In genomic region chr1:176814591-176815062, GRCm38 (mm10) we compare ENCODE assay signal across 8 mouse cellular contexts. TPM values are rescaled to one million over a fixed set of nuclear protein-coding genes. Genes with fewer than 3 reads are reported as not detected.
A peak's percentile ranks its signal among the peaks of the same experiment; 100 is the strongest.
DNase-seq lines count a peak whose midpoint lies in the region; ATAC-seq and TF ChIP-seq lines count a peak whose summit lies in the region.

TSS of gene Sdccag8 (plus strand) at chr1:176814660.

- TF ChIP-seq CTCF in CH12.LX (conservative IDR thresholded peaks at IDR 0.05 in 1 of 2, IDR thresholded peaks at IDR 0.05 in 1 of 2; ENCODE audit: low read depth in 2 of 2, low read length in 2 of 2), result no peak
- no peak for TF ChIP-seq CTCF in heart, postnatal 0 days (IDR thresholded peaks at IDR 0.05; ENCODE audit: low read depth)
- TF ChIP-seq CTCF in testis, adult 2 months (IDR thresholded peaks at IDR 0.05; ENCODE audit: control insufficient read depth, insufficient read depth, insufficient replicate concordance, low read depth, low read length), result 0 out of 2 replicates have a peak, but pooled peaks have one; percentile 7

- ATAC-seq in forebrain, embryonic 11.5 days (replicated peaks; ENCODE audit: low FRiP score), result peak; percentile 94
- ATAC-seq in heart, postnatal 0 days (ENCODE audit: insufficient read depth, low read depth), result peak; percentile 93
- ATAC-seq in liver, embryonic 16.5 days (ENCODE audit: low read depth), result peak; percentile 91
- ATAC-seq in neural tube, embryonic 13.5 days (ENCODE audit: low read depth), result peak; percentile 96

- under 1% methylated on average over 25 of the region's 25 CpGs for WGBS in forebrain, embryonic 11.5 days
- 0% methylated on average over 25 of the region's 25 CpGs for WGBS in heart, postnatal 0 days
- WGBS in liver, embryonic 16.5 days (ENCODE audit: insufficient replicate concordance), result under 1% methylated on average over 25 of the region's 25 CpGs
- WGBS in neural tube, embryonic 13.5 days, result under 1% methylated on average over 25 of the region's 25 CpGs

- peaks cover 29% of the 10 kb centered on the region for H3K79me2 ChIP-seq in CH12.LX (replicated peaks; ENCODE audit: control insufficient read depth, extremely low read depth, insufficient read depth, poor library complexity, severe bottlenecking)

- no peak for TF ChIP-seq EP300 in CH12.LX (IDR thresholded peaks at IDR 0.05; ENCODE audit: low read length)
- TF ChIP-seq EP300 in heart, postnatal 0 days (IDR thresholded peaks at IDR 0.05; ENCODE audit: low read depth), result no peak

- TF ChIP-seq POLR2A in CH12.LX (IDR thresholded peaks at IDR 0.05; ENCODE audit: low read depth, low read length), result peak; percentile 66
- peak; percentile 83 for TF ChIP-seq POLR2A in testis, adult 2 months (IDR thresholded peaks at IDR 0.05; ENCODE audit: control insufficient read depth, low read depth, low read length)

- no peaks in the 10 kb centered on the region for H3K9me3 ChIP-seq in CH12.LX (replicated peaks; ENCODE audit: low read length)
- no peaks in the 10 kb centered on the region for H3K9me3 ChIP-seq in forebrain, embryonic 11.5 days (ENCODE audit: control insufficient read depth, low read length)
- no peaks in the 10 kb centered on the region for H3K9me3 ChIP-seq in heart, postnatal 0 days (replicated peaks; ENCODE audit: control insufficient read depth, low read length)
- H3K9me3 ChIP-seq in liver, embryonic 16.5 days (replicated peaks; ENCODE audit: control insufficient read depth, low read length), result no peaks in the 10 kb centered on the region
- H3K9me3 ChIP-seq in neural tube, embryonic 13.5 days, result no peaks in the 10 kb centered on the region

- H3K4me1 ChIP-seq in CH12.LX (ENCODE audit: control insufficient read depth in 1 of 2, insufficient read depth in 2 of 2), result peaks cover 17 to 57% of the 10 kb centered on the region in 2 experiments
- peaks cover 5% of the 10 kb centered on the region; the same call in 1 of the 2 replicates for H3K4me1 ChIP-seq in forebrain, embryonic 11.5 days (replicated peaks; ENCODE audit: control insufficient read depth, insufficient read depth, low read length)
- H3K4me1 ChIP-seq in heart, postnatal 0 days (ENCODE audit: control insufficient read depth, insufficient read depth), result peaks cover 20% of the 10 kb centered on the region
- peaks cover 26% of the 10 kb centered on the region for H3K4me1 ChIP-seq in liver, embryonic 16.5 days (ENCODE audit: control insufficient read depth, low read depth, low read length)
- H3K4me1 ChIP-seq in neural tube, embryonic 13.5 days (replicated peaks), result peaks cover 39% of the 10 kb centered on the region
- H3K4me1 ChIP-seq in testis, adult 2 months (ENCODE audit: control insufficient read depth, insufficient read depth, low read length), result no peaks in the 10 kb centered on the region; the same call in none of the 2 replicates

- peaks cover 0 to 7% of the 10 kb centered on the region in 2 experiments for H3K36me3 ChIP-seq in CH12.LX (replicated peaks in 1 of 2; ENCODE audit: control insufficient read depth in 1 of 2, insufficient read depth in 1 of 2, low read length in 1 of 2)
- H3K36me3 ChIP-seq in forebrain, embryonic 11.5 days (ENCODE audit: control insufficient read depth, insufficient read depth, low read length), result no peaks in the 10 kb centered on the region
- no peaks in the 10 kb centered on the region for H3K36me3 ChIP-seq in heart, postnatal 0 days (replicated peaks; ENCODE audit: control insufficient read depth, insufficient read depth, low read length)
- no peaks in the 10 kb centered on the region for H3K36me3 ChIP-seq in liver, embryonic 16.5 days (ENCODE audit: control insufficient read depth, insufficient read depth)
- no peaks in the 10 kb centered on the region for H3K36me3 ChIP-seq in neural tube, embryonic 13.5 days
- no peaks in the 10 kb centered on the region for H3K36me3 ChIP-seq in testis, adult 2 months (ENCODE audit: control insufficient read depth, insufficient read depth, low read length)

- H3K27ac ChIP-seq in CH12.LX (ENCODE audit: insufficient read depth, low read depth), result peak within 1 kb of the TSS; percentile 78
- H3K27ac ChIP-seq in forebrain, embryonic 11.5 days (ENCODE audit: low read depth, low read length), result peak within 1 kb of the TSS; percentile 99
- H3K27ac ChIP-seq in heart, postnatal 0 days (ENCODE audit: low read depth), result peak within 1 kb of the TSS; percentile 95
- H3K27ac ChIP-seq in liver, embryonic 16.5 days (ENCODE audit: low read length), result peak within 1 kb of the TSS; percentile 98
- peak within 1 kb of the TSS; percentile 100 for H3K27ac ChIP-seq in neural tube, embryonic 13.5 days (replicated peaks)
- peak within 1 kb of the TSS; percentile 99 for H3K27ac ChIP-seq in testis, adult 2 months (ENCODE audit: control insufficient read depth, insufficient read depth, low read depth, low read length)

- peak; percentile 97 for DNase-seq in CH12.LX (ENCODE audit: extremely low read depth)
- DNase-seq in c-Kit-positive CD71-positive TER-119-negative erythroid progenitor cells, embryonic 14.5 days (ENCODE audit: low read depth), result peak; percentile 91
- peak; percentile 95 for DNase-seq in forebrain, embryonic 11.5 days (ENCODE audit: low spot score)
- peak; percentile 98 for DNase-seq in heart, postnatal 0 days (ENCODE audit: low spot score)
- peak; percentile 92 to 96 for DNase-seq in kidney, postnatal 4 days

- peak within 1 kb of the TSS; percentile 70 for H3K9ac ChIP-seq in CH12.LX (ENCODE audit: insufficient read depth, low read depth)
- H3K9ac ChIP-seq in forebrain, embryonic 11.5 days (ENCODE audit: low read length), result peak within 1 kb of the TSS; percentile 96
- H3K9ac ChIP-seq in heart, postnatal 0 days (replicated peaks; ENCODE audit: low read depth, low read length), result peak within 1 kb of the TSS; percentile 95
- H3K9ac ChIP-seq in liver, embryonic 16.5 days (ENCODE audit: low read depth, low read length), result peak within 1 kb of the TSS; percentile 96
- H3K9ac ChIP-seq in neural tube, embryonic 13.5 days, result peak within 1 kb of the TSS; percentile 96

- H3K27me3 ChIP-seq in CH12.LX (replicated peaks), result no peaks in the 10 kb centered on the region
- H3K27me3 ChIP-seq in forebrain, embryonic 11.5 days (ENCODE audit: control insufficient read depth, insufficient read depth, low read length), result no peaks in the 10 kb centered on the region
- no peaks in the 10 kb centered on the region for H3K27me3 ChIP-seq in heart, postnatal 0 days (ENCODE audit: control insufficient read depth, insufficient read depth, low read length)
- H3K27me3 ChIP-seq in liver, embryonic 16.5 days (ENCODE audit: control insufficient read depth, insufficient read depth, low read depth, low read length), result no peaks in the 10 kb centered on the region
- no peaks in the 10 kb centered on the region for H3K27me3 ChIP-seq in neural tube, embryonic 13.5 days
- H3K27me3 ChIP-seq in testis, adult 2 months (ENCODE audit: control insufficient read depth, insufficient read depth, low read length), result no peaks in the 10 kb centered on the region

- H3K4me2 ChIP-seq in CH12.LX (ENCODE audit: insufficient read depth, low read depth, poor library complexity, severe bottlenecking), result peak within 1 kb of the TSS; percentile 93
- peak within 1 kb of the TSS; percentile 71 for H3K4me2 ChIP-seq in forebrain, embryonic 11.5 days (ENCODE audit: low read depth, low read length, severe bottlenecking)
- peak within 1 kb of the TSS; percentile 75 for H3K4me2 ChIP-seq in heart, postnatal 0 days (ENCODE audit: low read depth, low read length)
- peak within 1 kb of the TSS; percentile 83 for H3K4me2 ChIP-seq in liver, embryonic 16.5 days (ENCODE audit: low read depth, low read length)
- H3K4me2 ChIP-seq in neural tube, embryonic 13.5 days, result peak within 1 kb of the TSS; percentile 82

- H3K4me3 ChIP-seq in CH12.LX (replicated peaks in 1 of 3; ENCODE audit: low read depth in 2 of 3, low read length in 2 of 3, poor library complexity in 1 of 3), result peak within 1 kb of the TSS; percentile 84 to 92 (median 91)
- H3K4me3 ChIP-seq in forebrain, embryonic 11.5 days (ENCODE audit: low read depth, low read length), result peak within 1 kb of the TSS; percentile 86
- H3K4me3 ChIP-seq in heart, postnatal 0 days (ENCODE audit: low read depth, low read length), result peak within 1 kb of the TSS; percentile 99
- peak within 1 kb of the TSS; percentile 97 for H3K4me3 ChIP-seq in liver, embryonic 16.5 days (ENCODE audit: low read depth, low read length)
- H3K4me3 ChIP-seq in neural tube, embryonic 13.5 days, result peak within 1 kb of the TSS; percentile 63
- H3K4me3 ChIP-seq in testis, adult 2 months (ENCODE audit: control insufficient read depth, low read depth, low read length), result peak within 1 kb of the TSS; percentile 92

- TF ChIP-seq RAD21 in CH12.LX (IDR thresholded peaks at IDR 0.05; ENCODE audit: low read depth, low read length), result no peak

- dilution Hi-C loops in CH12.LX (cut with MboI; ENCODE audit: extremely low pct_ligation_motif_present, extremely low pct_unique_long_range_greater_than_20kb, low sequenced_read_pairs), result no loop called here

- in situ Hi-C loops in CH12.LX (cut with MboI; ENCODE audit: low pct_ligation_motif_present, low pct_unique_long_range_greater_than_20kb, low sequenced_read_pairs), result no loop called here

TF ChIP-seq in CH12.LX, 34 proteins besides CTCF, POLR2A, EP300 and RAD21 (continues in another document):
- TF ChIP-seq IRF4 (IDR thresholded peaks at IDR 0.05; ENCODE audit: low read depth, low read length), result peak; percentile 59
- TF ChIP-seq BHLHE40 (IDR thresholded peaks at IDR 0.05; ENCODE audit: low read depth, low read length), result no peak
- TF ChIP-seq NELFE (IDR thresholded peaks at IDR 0.05; ENCODE audit: low read depth, low read length), result peak; percentile 63; the same call in 1 of the 2 replicates
- peak; percentile 89 for TF ChIP-seq SIN3A (IDR thresholded peaks at IDR 0.05; ENCODE audit: low read length)
- peak; percentile 89 for TF ChIP-seq HCFC1 (IDR thresholded peaks at IDR 0.05; ENCODE audit: low read depth, low read length)
- TF ChIP-seq MAFK (IDR thresholded peaks at IDR 0.05; ENCODE audit: insufficient replicate concordance, low read length), result no peak
- peak; percentile 92 for TF ChIP-seq MAZ (IDR thresholded peaks at IDR 0.05; ENCODE audit: low read depth, low read length)
- TF ChIP-seq E2F4 (IDR thresholded peaks at IDR 0.05; ENCODE audit: insufficient replicate concordance, low read depth, low read length), result peak; percentile 36; the same call in 1 of the 2 replicates
- TF ChIP-seq ELF1 (IDR thresholded peaks at IDR 0.05; ENCODE audit: low read depth, low read length), result peak; percentile 97

RNA-seq across cellular contexts. Expression of gene Sdccag8, which starts in this region (rescaled TPM):
- total RNA-seq in CH12.LX (2012; rRNA removed) (16.7 and 18.7 TPM in 2 replicates), CH12.LX (2014; rRNA removed) (10.9 and 15.0 TPM in 2 replicates)
- 10.7 and 11.2 TPM in 2 replicates for polyA plus RNA-seq in CH12.LX (2012; ENCODE audit: insufficient read length, low read depth)
- polyA plus RNA-seq in forebrain, embryonic 11.5 days (2014; fragmentation: Nextera tagmentation; extraction: Ambion mirVana), result 19.8 and 21.1 TPM in 2 replicates
- 2.2 and 8.1 TPM in 2 replicates for total RNA-seq in heart, postnatal 0 days (2014; rRNA removed; ENCODE audit: low replicate concordance)
- polyA plus RNA-seq in heart, postnatal 0 days (2015; fragmentation: Nextera tagmentation; extraction: Ambion mirVana), result 5.9 and 7.2 TPM in 2 replicates
- polyA plus RNA-seq in liver, embryonic 16.5 days (2015; fragmentation: Nextera tagmentation; extraction: Ambion mirVana), result 4.9 and 5.2 TPM in 2 replicates
- 22.5 and 25.4 TPM in 2 replicates for polyA plus RNA-seq in neural tube, embryonic 13.5 days (2015; fragmentation: Nextera tagmentation; extraction: Ambion mirVana)
- 14.3 and 17.4 TPM in 2 replicates for polyA plus RNA-seq in testis, adult 2 months (2012; rRNA removed)

Comparison
In these comparisons a context has a peak if more than half of its experiments do, and no peak if none do; other contexts are left out.
1. Peak in every context shown above with its lines: DNase-seq, ATAC-seq, H3K4me3 ChIP-seq and H3K27ac ChIP-seq.